Mouse (Mus musculus) ES-Bruce4 (cell line): ENCODE results near the gene Coq9. TPM values are rescaled to one million over a fixed set of nuclear protein-coding genes. Genes with fewer than 3 reads are reported as not detected.
A peak's percentile ranks its signal among the peaks of the same experiment; 100 is the strongest.

Source experiments
- H3K27ac ChIP-seq: 2 replicates; pipeline ENCODE4 v1.5.1; 2012; ENCODE audit warnings: low read length, inconsistent platforms; ENCODE audit not compliant: insufficient read depth
- H3K27me3 ChIP-seq: 2 replicates; pipeline ENCODE4 v1.6.1; 2012; ENCODE audit warnings: mild to moderate bottlenecking, low read length, inconsistent platforms; ENCODE audit not compliant: control insufficient read depth, poor library complexity, insufficient read depth, severe bottlenecking
- H3K36me3 ChIP-seq: 2 replicates; pipeline ENCODE4 v1.6.1; 2012; ENCODE audit warnings: inconsistent platforms, mild to moderate bottlenecking, low read length, moderate library complexity; ENCODE audit not compliant: control insufficient read depth, poor library complexity, insufficient read depth, severe bottlenecking
- H3K4me1 ChIP-seq: one replicate; pipeline ENCODE4 v1.8.1; 2011; ENCODE audit warnings: low read length; ENCODE audit not compliant: control insufficient read depth, insufficient read depth
- H3K4me3 ChIP-seq: 2 replicates; pipeline ENCODE4 v1.5.1; 2011; ENCODE audit warnings: low read depth, mild to moderate bottlenecking, low read length
- H3K9ac ChIP-seq: 2 replicates; pipeline ENCODE4 v1.6.1; 2012; ENCODE audit warnings: low read depth, mild to moderate bottlenecking, inconsistent platforms; ENCODE audit not compliant: poor library complexity, severe bottlenecking
- H3K9me3 ChIP-seq: replicated peaks from 2 replicates; pipeline ENCODE4 v1.6.1; 2012; ENCODE audit warnings: mild to moderate bottlenecking, low read length, inconsistent platforms; ENCODE audit not compliant: control insufficient read depth, poor library complexity, insufficient read depth, severe bottlenecking
- CTCF ChIP-seq: IDR thresholded peaks from one replicate; pipeline ENCODE4 v1.8.1; 2011; ENCODE audit warnings: low read depth, low read length
- EP300 ChIP-seq: IDR thresholded peaks from 2 replicates; pipeline ENCODE4 v1.6.1; 2011; ENCODE audit warnings: low read depth, low read length; ENCODE audit not compliant: insufficient read depth
- POLR2A ChIP-seq: IDR thresholded peaks from one replicate; pipeline ENCODE4 v1.8.1; 2011; ENCODE audit warnings: low read length; ENCODE audit not compliant: insufficient read depth
- polyA plus RNA-seq: library from polyadenylated mRNA; stranded (reverse); fragments of >200 nt; gene quantifications from 2 replicates; pipeline ENCODE4 v1.2.4, GENCODE M21; 2011; ENCODE audit warnings: low read depth; ENCODE audit not compliant: missing spikeins, insufficient read depth, insufficient read length

Coq9 gene
- polyA plus RNA-seq, 1 experiment = 36.0 TPM

DNA sequence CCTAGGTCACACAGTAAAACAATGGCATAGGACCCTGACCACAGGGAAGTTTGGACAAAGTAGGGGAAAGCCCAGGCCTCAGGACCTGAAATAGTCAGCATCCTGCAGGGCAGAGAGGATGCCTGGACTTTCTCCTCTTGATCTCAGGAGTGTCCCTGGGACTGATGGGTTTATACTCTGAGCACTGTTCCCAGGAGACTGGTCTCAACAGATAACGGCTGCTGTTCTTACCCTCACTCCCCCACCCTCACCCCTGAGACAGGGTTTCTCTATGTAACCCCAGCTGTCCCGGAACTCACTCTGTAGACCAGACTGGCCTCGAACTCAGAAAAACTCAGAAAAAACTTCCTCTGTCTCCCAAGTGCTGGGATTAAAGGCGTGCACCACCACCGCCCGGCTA is 29.7 kb upstream of the Coq9 start:
- H3K4me3 ChIP-seq = no peak overlapping the region
- no peak for TF ChIP-seq EP300
- TF ChIP-seq POLR2A = no peak
- no peak for TF ChIP-seq CTCF
- H3K9ac ChIP-seq = no peak overlapping the region
- H3K4me1 ChIP-seq = no peaks in the 10 kb centered on the region
- no peak overlapping the region for H3K27ac ChIP-seq
- no peaks in the 10 kb centered on the region for H3K36me3 ChIP-seq
- no peaks in the 10 kb centered on the region for H3K27me3 ChIP-seq
- no peaks in the 10 kb centered on the region for H3K9me3 ChIP-seq

GRCm38 (mm10) chr8:94810153-94810552 is 28.0 kb upstream of the Coq9 start, which contains the start of gene Ccl17:
Gene Ccl17, plus strand, starts transcription at chr8:94810453.
- H3K36me3 ChIP-seq = no peaks in the 10 kb centered on the region
- H3K9me3 ChIP-seq = no peaks in the 10 kb centered on the region
- no peak within 1 kb of the TSS for H3K27ac ChIP-seq
- H3K4me1 ChIP-seq = no peaks in the 10 kb centered on the region
- H3K9ac ChIP-seq = no peak within 1 kb of the TSS
- no peak within 1 kb of the TSS for H3K4me3 ChIP-seq
- H3K27me3 ChIP-seq = no peaks in the 10 kb centered on the region
- TF ChIP-seq CTCF (no peak), EP300 (no peak), POLR2A (no peak)

DNA sequence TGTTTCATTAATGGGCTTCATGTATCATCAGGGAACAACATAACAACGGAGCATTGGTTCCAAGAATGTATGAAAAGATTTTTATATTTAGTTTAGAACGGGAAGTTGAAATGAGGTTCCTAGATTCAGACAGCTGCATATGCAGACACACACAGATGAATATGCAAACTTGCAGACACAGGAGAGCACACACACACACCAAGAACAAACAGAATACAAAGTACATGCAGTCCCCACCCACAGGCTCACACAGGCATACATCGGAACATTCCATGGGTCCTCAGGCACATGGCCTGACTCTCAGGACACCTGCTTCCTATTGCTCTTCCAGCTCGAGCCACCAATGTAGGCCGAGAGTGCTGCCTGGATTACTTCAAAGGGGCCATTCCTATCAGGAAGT is 27.3 kb upstream of the Coq9 start:
- no peak overlapping the region for H3K9ac ChIP-seq
- no peaks in the 10 kb centered on the region for H3K27me3 ChIP-seq
- no peak overlapping the region for H3K27ac ChIP-seq
- no peaks in the 10 kb centered on the region for H3K9me3 ChIP-seq
- no peak overlapping the region for H3K4me3 ChIP-seq
- TF ChIP-seq CTCF = no peak
- TF ChIP-seq POLR2A = no peak
- TF ChIP-seq EP300 = no peak
- H3K36me3 ChIP-seq = no peaks in the 10 kb centered on the region
- no peaks in the 10 kb centered on the region for H3K4me1 ChIP-seq

DNA sequence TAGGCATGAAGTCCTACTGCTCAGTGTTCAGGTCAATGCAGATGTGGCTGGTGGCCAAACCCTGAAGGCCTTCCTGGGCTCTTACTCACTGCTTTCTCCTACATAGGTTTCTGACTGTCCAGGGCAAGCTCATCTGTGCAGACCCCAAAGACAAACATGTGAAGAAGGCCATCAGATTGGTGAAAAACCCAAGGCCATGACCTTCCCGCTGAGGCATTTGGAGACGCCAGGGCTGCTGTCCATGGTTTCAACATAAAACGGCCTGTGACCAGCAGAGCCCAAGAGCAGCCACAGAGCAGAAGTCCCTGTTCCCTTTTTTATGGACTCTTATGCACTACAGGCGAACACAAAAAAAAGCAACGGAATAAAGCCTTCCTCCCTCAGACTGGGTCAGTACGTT is 26.5 kb upstream of the Coq9 start:
- H3K27me3 ChIP-seq = no peaks in the 10 kb centered on the region
- H3K36me3 ChIP-seq = no peaks in the 10 kb centered on the region
- TF ChIP-seq EP300 (no peak), POLR2A (no peak), CTCF (no peak)
- no peaks in the 10 kb centered on the region for H3K4me1 ChIP-seq
- H3K27ac ChIP-seq = no peak overlapping the region
- H3K4me3 ChIP-seq = no peak overlapping the region
- no peak overlapping the region for H3K9ac ChIP-seq
- H3K9me3 ChIP-seq = no peaks in the 10 kb centered on the region

GRCm38 (mm10) chr8:94812645-94813098 is 25.4 kb upstream of the Coq9 start:
- Histone ChIP-seq H3K9ac (no peak overlapping the region), H3K36me3 (no peaks in the 10 kb centered on the region), H3K27ac (no peak overlapping the region), H3K4me3 (no peak overlapping the region), H3K4me1 (no peaks in the 10 kb centered on the region), H3K9me3 (no peaks in the 10 kb centered on the region), H3K27me3 (no peaks in the 10 kb centered on the region)
- no peak for TF ChIP-seq POLR2A
- TF ChIP-seq CTCF = peak; percentile 24

GRCm38 (mm10) chr8:94814556-94814955 is 23.6 kb upstream of the Coq9 start:
- H3K9me3 ChIP-seq = no peaks in the 10 kb centered on the region
- no peak overlapping the region for H3K4me3 ChIP-seq
- TF ChIP-seq EP300 (no peak), CTCF (no peak), POLR2A (no peak)
- H3K36me3 ChIP-seq = no peaks in the 10 kb centered on the region
- no peaks in the 10 kb centered on the region for H3K27me3 ChIP-seq
- H3K4me1 ChIP-seq = no peaks in the 10 kb centered on the region
- H3K9ac ChIP-seq = no peak overlapping the region
- no peak overlapping the region for H3K27ac ChIP-seq
